Mouse (Mus musculus): Measurements from ENCODE around the gene Gphb5. TPM values are rescaled to one million over a fixed set of nuclear protein-coding genes. Genes with fewer than 3 reads are reported as not detected.

The Gphb5 gene
- total and polyA plus RNA-seq, 2 experiments from 2014 or later = not detected

DNA sequence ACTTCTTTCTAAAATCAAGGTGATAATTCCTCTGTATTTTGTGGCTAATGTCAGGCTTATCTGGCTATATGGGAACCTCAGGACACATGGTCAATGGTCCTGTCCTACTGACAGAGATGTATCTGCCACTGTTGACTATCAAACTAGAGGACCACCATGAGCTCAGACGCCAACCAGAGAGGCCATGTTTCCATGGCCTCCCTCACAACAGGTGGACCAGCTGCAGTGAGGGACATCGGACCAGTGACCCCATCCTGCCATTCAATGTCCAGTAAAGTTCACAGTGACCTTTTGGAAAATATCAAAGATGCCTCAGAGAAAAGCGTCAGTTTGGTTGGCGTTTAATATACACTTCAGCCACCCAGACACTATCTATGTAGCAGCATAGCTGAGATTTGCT is 52.2 kb downstream of the Gphb5 start:
- Histone ChIP-seq H3K9ac (no peak overlapping the region), H3K9me3 (ENCODE audit: low read length) (no peaks in the 10 kb centered on the region), H3K27me3 (ENCODE audit: insufficient read depth, low read length) (no peaks in the 10 kb centered on the region), H3K4me1 (ENCODE audit: insufficient read depth) (no peaks in the 10 kb centered on the region), H3K4me2 (ENCODE audit: low read depth) (no peak overlapping the region), H3K36me3 (ENCODE audit: insufficient read depth) (no peaks in the 10 kb centered on the region), H3K4me3 (ENCODE audit: low read depth, low read length) (no peak overlapping the region), H3K27ac (ENCODE audit: low read depth, low read length) (no peak overlapping the region)
- ATAC-seq (no peak), DNase-seq (no peak)
- 95% methylated on average over 4 of the region's 4 CpGs for WGBS
- no peak for TF ChIP-seq CTCF (IDR thresholded peaks at IDR 0.05; ENCODE audit: low read depth)

DNA sequence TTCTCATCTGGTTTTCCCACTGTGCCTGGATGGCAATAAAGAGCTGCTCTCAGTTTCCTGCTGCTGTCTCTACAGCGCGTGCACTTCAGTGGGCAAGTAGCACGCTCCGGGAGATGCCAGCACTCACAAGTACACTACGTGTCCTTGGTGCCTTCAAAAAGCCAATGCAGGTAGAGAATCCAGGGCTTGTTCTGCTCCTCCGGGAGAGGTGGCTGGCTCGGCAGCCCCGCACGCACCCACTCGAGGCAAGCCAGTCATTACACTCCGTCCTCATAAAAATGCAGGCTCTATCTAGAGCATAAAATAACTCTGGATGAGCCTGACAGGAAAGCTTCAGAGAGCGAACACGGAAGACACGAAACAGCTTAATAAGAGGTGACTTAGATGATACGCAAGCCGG is 54.1 kb downstream of the Gphb5 start:
- 83% methylated on average over 16 of the region's 16 CpGs for WGBS
- TF ChIP-seq CTCF (IDR thresholded peaks at IDR 0.05; ENCODE audit: low read depth) = no peak
- Histone ChIP-seq H3K27me3 (ENCODE audit: insufficient read depth, low read length) (no peaks in the 10 kb centered on the region), H3K4me1 (ENCODE audit: insufficient read depth) (no peaks in the 10 kb centered on the region), H3K4me2 (ENCODE audit: low read depth) (no peak overlapping the region), H3K27ac (ENCODE audit: low read depth, low read length) (no peak overlapping the region), H3K36me3 (ENCODE audit: insufficient read depth) (no peaks in the 10 kb centered on the region), H3K9me3 (ENCODE audit: low read length) (no peaks in the 10 kb centered on the region), H3K4me3 (ENCODE audit: low read depth, low read length) (no peak overlapping the region), H3K9ac (no peak overlapping the region)
- no peak for DNase-seq
- ATAC-seq = no peak

Other genes with a start within 250 kb of the Gphb5 start
- gene Kcnh5, start 239.4 kb downstream of the Gphb5 start, total RNA-seq (2014; rRNA removed) = 7.2 and 7.4 TPM in 2 replicates
- 1.0 and 1.5 TPM in 2 replicates for gene Kcnh5, start 239.4 kb downstream of the Gphb5 start, polyA plus RNA-seq (2015; fragmentation: Nextera tagmentation; extraction: Ambion mirVana)
- gene Rhoj, start 108.5 kb downstream of the Gphb5 start, total RNA-seq (2014; rRNA removed) = 10.2 and 11.4 TPM in 2 replicates
- 11.8 and 11.9 TPM in 2 replicates for gene Rhoj, start 108.5 kb downstream of the Gphb5 start, polyA plus RNA-seq (2015; fragmentation: Nextera tagmentation; extraction: Ambion mirVana)
- 35.4 and 50.8 TPM in 2 replicates for gene Ppp2r5e, start 179.5 kb upstream of the Gphb5 start, total RNA-seq (2014; rRNA removed)
- 22.7 and 26.7 TPM in 2 replicates for gene Ppp2r5e, start 179.5 kb upstream of the Gphb5 start, polyA plus RNA-seq (2015; fragmentation: Nextera tagmentation; extraction: Ambion mirVana)